Mouse (Mus musculus): ENCODE data around the gene Trib3. TPM values are rescaled to one million over a fixed set of nuclear protein-coding genes. Genes with fewer than 3 reads are reported as not detected.

The Trib3 gene
- total RNA-seq (2014; rRNA removed) (14.7 and 16.2 TPM in 2 replicates), polyA plus RNA-seq (2012; rRNA removed) (4.9 and 5.4 TPM in 2 replicates)

GRCm38 (mm10) chr2:152343329-152344213 lies at the start of gene Trib3:
Trib3 (minus strand) TSS chr2:152344032.
- Histone ChIP-seq H3K27ac (replicated peaks; ENCODE audit: insufficient read depth, low read depth, low read length) (peak within 1 kb of the TSS; percentile 60), H3K79me2 (ENCODE audit: control insufficient read depth, insufficient read depth, low read length) (no peaks in the 10 kb centered on the region), H3K4me1 (ENCODE audit: control insufficient read depth, insufficient read depth, low read length) (peaks cover 10% of the 10 kb centered on the region; the same call in 1 of the 2 replicates), H3K27me3 (ENCODE audit: control insufficient read depth, insufficient read depth, low read length) (no peaks in the 10 kb centered on the region), H3K4me3 (ENCODE audit: insufficient read depth, low read depth, low read length) (peak within 1 kb of the TSS; percentile 67), H3K36me3 (ENCODE audit: control insufficient read depth, insufficient read depth, low read length) (no peaks in the 10 kb centered on the region), H3K9ac (ENCODE audit: low read depth, low read length) (peak within 1 kb of the TSS; percentile 91)
- peak; percentile 70 for DNase-seq (ENCODE audit: extremely low read depth, low read depth, low spot score)
- 1% methylated on average over 51 of the region's 52 CpGs for WGBS
- TF ChIP-seq POLR2A (IDR thresholded peaks at IDR 0.05; ENCODE audit: extremely low read depth, insufficient read depth, low read length) (peak; percentile 27; the same call in 1 of the 2 replicates), CTCF (IDR thresholded peaks at IDR 0.05; ENCODE audit: low read depth, low read length) (peak; percentile 83)

- 68% methylated on average over 9 of the region's 9 CpGs for WGBS
- no peaks in the 10 kb centered on the region for H3K36me3 ChIP-seq (ENCODE audit: control insufficient read depth, insufficient read depth, low read length)
- peaks cover 7% of the 10 kb centered on the region; the same call in 1 of the 2 replicates for H3K4me1 ChIP-seq (ENCODE audit: control insufficient read depth, insufficient read depth, low read length)
- no peaks in the 10 kb centered on the region for H3K27me3 ChIP-seq (ENCODE audit: control insufficient read depth, insufficient read depth, low read length)
- H3K4me3 ChIP-seq (ENCODE audit: insufficient read depth, low read depth, low read length): no peak overlapping the region
- TF ChIP-seq POLR2A (IDR thresholded peaks at IDR 0.05; ENCODE audit: extremely low read depth, insufficient read depth, low read length) (no peak), CTCF (IDR thresholded peaks at IDR 0.05; ENCODE audit: low read depth, low read length) (no peak)
- no peaks in the 10 kb centered on the region for H3K79me2 ChIP-seq (ENCODE audit: control insufficient read depth, insufficient read depth, low read length)
- H3K9ac ChIP-seq (ENCODE audit: low read depth, low read length): no peak overlapping the region
- no peak overlapping the region for H3K27ac ChIP-seq (replicated peaks; ENCODE audit: insufficient read depth, low read depth, low read length)
- DNase-seq (ENCODE audit: extremely low read depth, low read depth, low spot score): no peak
These were observed 49.6 kb upstream of the Trib3 start for GRCm38 (mm10) chr2:152393225-152394017.

GRCm38 (mm10) chr2:152392786-152393185 lies 49.0 kb upstream of the Trib3 start:
- 43% methylated on average over 3 of the region's 3 CpGs for WGBS
- Histone ChIP-seq H3K27me3 (ENCODE audit: control insufficient read depth, insufficient read depth, low read length) (no peaks in the 10 kb centered on the region), H3K79me2 (ENCODE audit: control insufficient read depth, insufficient read depth, low read length) (no peaks in the 10 kb centered on the region), H3K4me3 (ENCODE audit: insufficient read depth, low read depth, low read length) (no peak overlapping the region), H3K4me1 (ENCODE audit: control insufficient read depth, insufficient read depth, low read length) (peaks cover 7% of the 10 kb centered on the region; the same call in 1 of the 2 replicates), H3K27ac (replicated peaks; ENCODE audit: insufficient read depth, low read depth, low read length) (no peak overlapping the region), H3K9ac (ENCODE audit: low read depth, low read length) (no peak overlapping the region), H3K36me3 (ENCODE audit: control insufficient read depth, insufficient read depth, low read length) (no peaks in the 10 kb centered on the region)
- TF ChIP-seq CTCF (IDR thresholded peaks at IDR 0.05; ENCODE audit: low read depth, low read length) (peak; percentile 41), POLR2A (IDR thresholded peaks at IDR 0.05; ENCODE audit: extremely low read depth, insufficient read depth, low read length) (no peak)
- DNase-seq (ENCODE audit: extremely low read depth, low read depth, low spot score): peak; percentile 19

- no peaks in the 10 kb centered on the region for H3K79me2 ChIP-seq (ENCODE audit: control insufficient read depth, insufficient read depth, low read length)
- H3K4me3 ChIP-seq (ENCODE audit: insufficient read depth, low read depth, low read length): no peak overlapping the region
- DNase-seq (ENCODE audit: extremely low read depth, low read depth, low spot score): no peak
- no peaks in the 10 kb centered on the region for H3K4me1 ChIP-seq (ENCODE audit: control insufficient read depth, insufficient read depth, low read length)
- no peaks in the 10 kb centered on the region; the same call in 1 of the 2 replicates for H3K27me3 ChIP-seq (ENCODE audit: control insufficient read depth, insufficient read depth, low read length)
- no peak overlapping the region for H3K9ac ChIP-seq (ENCODE audit: low read depth, low read length)
- WGBS: 90% methylated on average over 4 of the region's 4 CpGs
- no peaks in the 10 kb centered on the region for H3K36me3 ChIP-seq (ENCODE audit: control insufficient read depth, insufficient read depth, low read length)
- H3K27ac ChIP-seq (replicated peaks; ENCODE audit: insufficient read depth, low read depth, low read length): no peak overlapping the region
- TF ChIP-seq CTCF (IDR thresholded peaks at IDR 0.05; ENCODE audit: low read depth, low read length) (no peak), POLR2A (IDR thresholded peaks at IDR 0.05; ENCODE audit: extremely low read depth, insufficient read depth, low read length) (no peak)
These were observed 40.4 kb upstream of the Trib3 start for GRCm38 (mm10) chr2:152384191-152384590.

GRCm38 (mm10) chr2:152376345-152376741 lies 32.5 kb upstream of the Trib3 start, which contains the start of gene Nrsn2:
Nrsn2 (minus strand) TSS chr2:152376638.
- Histone ChIP-seq H3K27me3 (ENCODE audit: control insufficient read depth, insufficient read depth, low read length) (no peaks in the 10 kb centered on the region), H3K27ac (replicated peaks; ENCODE audit: insufficient read depth, low read depth, low read length) (no peak within 1 kb of the TSS), H3K4me1 (ENCODE audit: control insufficient read depth, insufficient read depth, low read length) (no peaks in the 10 kb centered on the region), H3K9ac (ENCODE audit: low read depth, low read length) (no peak within 1 kb of the TSS), H3K36me3 (ENCODE audit: control insufficient read depth, insufficient read depth, low read length) (no peaks in the 10 kb centered on the region), H3K79me2 (ENCODE audit: control insufficient read depth, insufficient read depth, low read length) (no peaks in the 10 kb centered on the region), H3K4me3 (ENCODE audit: insufficient read depth, low read depth, low read length) (no peak within 1 kb of the TSS)
- no peak for DNase-seq (ENCODE audit: extremely low read depth, low read depth, low spot score)
- WGBS: 9% methylated on average over 16 of the region's 16 CpGs
- no peak for TF ChIP-seq POLR2A (IDR thresholded peaks at IDR 0.05; ENCODE audit: extremely low read depth, insufficient read depth, low read length)
- no peak for TF ChIP-seq CTCF (IDR thresholded peaks at IDR 0.05; ENCODE audit: low read depth, low read length)
